Mouse (Mus musculus) induced T-regulatory cell, adult 2 months (primary cell): ENCODE measurements at regions not wholly inside any gene's neighbourhood (a gene's known extent, or its start where the extent isn't known, plus 50 kb on each side); places are given as distances from the start of the nearest gene placed in this dataset.
"Not testable (repeated sequence)": the region's sequence is repeated elsewhere in the genome, so short reads cannot be mapped to it uniquely, and the experiment has no call there.

Experiments used
- DNase-seq: peaks from one replicate; pipeline ENCODE4 v3.0.0-alpha.2; 2012; ENCODE audit warnings: low read depth

- no peak for DNase-seq
These were observed 219.2 kb downstream of the Bcl11a start for GRCm38 (mm10) chr11:24296893-24297624.

GRCm38 (mm10) chr11:24297763-24298162, 219.9 kb downstream of the Bcl11a start:
- DNase-seq = no peak

GRCm38 (mm10) chr11:24300351-24300750, 222.5 kb downstream of the Bcl11a start:
- DNase-seq = no peak

GRCm38 (mm10) chr11:24301201-24301600, 223.3 kb downstream of the Bcl11a start:
- DNase-seq = no peak

- DNase-seq = no peak
These were observed 227.3 kb downstream of the Bcl11a start for GRCm38 (mm10) chr11:24305145-24305553.

GRCm38 (mm10) chr11:24305691-24306090, 227.8 kb downstream of the Bcl11a start:
- DNase-seq = no peak

- no peak for DNase-seq
These were observed 228.2 kb downstream of the Bcl11a start for GRCm38 (mm10) chr11:24306101-24306500.

- no peak for DNase-seq
These were observed 229.9 kb downstream of the Bcl11a start for GRCm38 (mm10) chr11:24307601-24308252.

GRCm38 (mm10) chr11:24308253-24308633, 230.4 kb downstream of the Bcl11a start:
- DNase-seq = no peak

GRCm38 (mm10) chr11:24314046-24314445, 236.2 kb downstream of the Bcl11a start:
- DNase-seq = no peak

- no peak for DNase-seq
These were observed 237.7 kb downstream of the Bcl11a start for GRCm38 (mm10) chr11:24315582-24315981.

- no peak for DNase-seq
These were observed 238.3 kb downstream of the Bcl11a start for GRCm38 (mm10) chr11:24316198-24316597.

GRCm38 (mm10) chr11:24317989-24318735, 240.3 kb downstream of the Bcl11a start:
- DNase-seq = no peak

GRCm38 (mm10) chr11:24319222-24319621, 241.4 kb downstream of the Bcl11a start:
- DNase-seq = no peak

GRCm38 (mm10) chr11:24322412-24322811, 244.6 kb downstream of the Bcl11a start:
- DNase-seq = not testable (repeated sequence)

GRCm38 (mm10) chr11:24328481-24328880, 250.6 kb downstream of the Bcl11a start:
- no peak for DNase-seq

- DNase-seq = no peak
These were observed 252.7 kb downstream of the Bcl11a start for GRCm38 (mm10) chr11:24330366-24331124.

- no peak for DNase-seq
These were observed 254.4 kb downstream of the Bcl11a start for GRCm38 (mm10) chr11:24332241-24332640.

GRCm38 (mm10) chr11:24333111-24333510, 255.3 kb downstream of the Bcl11a start:
- DNase-seq = no peak

- no peak for DNase-seq
These were observed 257.4 kb downstream of the Bcl11a start for GRCm38 (mm10) chr11:24335256-24335655.

- DNase-seq = no peak
These were observed 260.3 kb downstream of the Bcl11a start for GRCm38 (mm10) chr11:24338111-24338510.

- no peak for DNase-seq
These were observed 261.2 kb downstream of the Bcl11a start for GRCm38 (mm10) chr11:24339061-24339460.
